ENCODE assay signal across 7 mouse cellular contexts in genomic region chr4:122960321-122961099, GRCm38 (mm10). TPM values are rescaled to one million over a fixed set of nuclear protein-coding genes. Genes with fewer than 3 reads are reported as not detected.
DNase-seq lines count a peak whose midpoint lies in the region; ATAC-seq and TF ChIP-seq lines count a peak whose summit lies in the region.

No protein-coding gene starts in this region.

- no peak overlapping the region for H3K9ac ChIP-seq in lung, postnatal 0 days (replicated peaks; ENCODE audit: low read depth)

- no peak for TF ChIP-seq CTCF in lung, postnatal 0 days (IDR thresholded peaks at IDR 0.05)
- TF ChIP-seq CTCF in small intestine, adult 2 months (IDR thresholded peaks at IDR 0.05; ENCODE audit: extremely low read depth, insufficient read length, insufficient replicate concordance, low read depth, low read length): no peak

- H3K4me2 ChIP-seq in lung, postnatal 0 days (replicated peaks; ENCODE audit: low read depth, low read length): peak overlapping the region; percentile 66

- no peaks in the 10 kb centered on the region for H3K9me3 ChIP-seq in hindbrain, embryonic 10.5 days
- no peaks in the 10 kb centered on the region for H3K9me3 ChIP-seq in lung, postnatal 0 days (ENCODE audit: low read length)

- peaks cover 63% of the 10 kb centered on the region for H3K4me1 ChIP-seq in hindbrain, embryonic 10.5 days (replicated peaks)
- peaks cover 13% of the 10 kb centered on the region for H3K4me1 ChIP-seq in lung, postnatal 0 days (ENCODE audit: insufficient read depth, low read depth, low read length)
- peaks cover 28% of the 10 kb centered on the region for H3K4me1 ChIP-seq in small intestine, adult 2 months (ENCODE audit: control insufficient read depth, insufficient read depth, insufficient read length, low read length)

- peaks cover 37% of the 10 kb centered on the region for H3K36me3 ChIP-seq in hindbrain, embryonic 10.5 days
- H3K36me3 ChIP-seq in lung, postnatal 0 days (ENCODE audit: insufficient read depth, low read length): no peaks in the 10 kb centered on the region
- peaks cover 11% of the 10 kb centered on the region for H3K36me3 ChIP-seq in small intestine, adult 2 months (ENCODE audit: control insufficient read depth, insufficient read depth, low read length)

- peak overlapping the region; percentile 86 for H3K4me3 ChIP-seq in hindbrain, embryonic 10.5 days
- peak overlapping the region; percentile 36 for H3K4me3 ChIP-seq in lung, postnatal 0 days (ENCODE audit: low read depth, low read length)
- H3K4me3 ChIP-seq in small intestine, adult 2 months (ENCODE audit: low read depth, low read length): peak overlapping the region; percentile 74

- peak overlapping the region; percentile 94 for H3K27ac ChIP-seq in hindbrain, embryonic 10.5 days
- H3K27ac ChIP-seq in lung, postnatal 0 days (ENCODE audit: low read length): no peak overlapping the region
- H3K27ac ChIP-seq in small intestine, adult 2 months (ENCODE audit: insufficient read depth, low read depth, low read length): peak overlapping the region; percentile 26

- WGBS in hindbrain, embryonic 10.5 days: under 1% methylated on average over 43 of the region's 43 CpGs
- under 1% methylated on average over 42 of the region's 43 CpGs for WGBS in lung, postnatal 0 days
- under 1% methylated on average over 43 of the region's 43 CpGs for WGBS in small intestine, adult 2 months

- peak; percentile 20 to 28 for DNase-seq in right cerebral cortex, adult 2 months (ENCODE audit: low spot score in 2 of 2)
- no peak for DNase-seq in right cerebral cortex, postnatal 25 days
- peak; percentile 63 for DNase-seq in hindbrain, embryonic 10.5 days (ENCODE audit: low spot score)
- peak; percentile 45 for DNase-seq in lung, postnatal 0 days (ENCODE audit: low spot score)
- no peak for DNase-seq in adipocyte (ENCODE audit: low spot score)

- peaks cover 39% of the 10 kb centered on the region for H3K27me3 ChIP-seq in hindbrain, embryonic 10.5 days (ENCODE audit: insufficient read depth, poor library complexity, severe bottlenecking)
- peaks cover 52% of the 10 kb centered on the region for H3K27me3 ChIP-seq in lung, postnatal 0 days (replicated peaks; ENCODE audit: insufficient read depth, low read length)
- H3K27me3 ChIP-seq in small intestine, adult 2 months (ENCODE audit: control insufficient read depth, insufficient read depth, low read length): no peaks in the 10 kb centered on the region; the same call in 1 of the 2 replicates

- TF ChIP-seq EP300 in lung, postnatal 0 days (IDR thresholded peaks at IDR 0.05): no peak

- TF ChIP-seq POLR2A in small intestine, adult 2 months (IDR thresholded peaks at IDR 0.05; ENCODE audit: low read depth, low read length): no peak

- ATAC-seq in common myeloid progenitor, adult 5-6 weeks (replicated peaks; ENCODE audit: low read depth, poor library complexity, severe bottlenecking): peak; percentile 28
- peak; percentile 20 for ATAC-seq in lung, postnatal 0 days

RNA-seq across cellular contexts. Expression of gene Mfsd2a, which starts 0.5 kb away (rescaled TPM):
- not detected in 2 replicates for total RNA-seq in common myeloid progenitor, adult 5-6 weeks (2017)
- polyA plus RNA-seq in hindbrain, embryonic 10.5 days (2016; fragmentation: Nextera tagmentation; extraction: Ambion mirVana): 26.8 and 28.9 TPM in 2 replicates
- 0.38 and 1.2 TPM in 2 replicates for polyA plus RNA-seq in lung, postnatal 0 days (2015; fragmentation: Nextera tagmentation; extraction: Ambion mirVana)
- polyA plus RNA-seq in small intestine, adult 2 months (2012; rRNA removed): 23.8 and 28.0 TPM in 2 replicates

RNA-seq across cellular contexts. Expression of gene Mycl, which starts 34.9 kb away (rescaled TPM):
- total RNA-seq in common myeloid progenitor, adult 5-6 weeks (2017): 1.5 and 3.7 TPM in 2 replicates
- 74.1 and 82.3 TPM in 2 replicates for polyA plus RNA-seq in hindbrain, embryonic 10.5 days (2016; fragmentation: Nextera tagmentation; extraction: Ambion mirVana)
- polyA plus RNA-seq in lung, postnatal 0 days (2015; fragmentation: Nextera tagmentation; extraction: Ambion mirVana): 6.0 and 8.1 TPM in 2 replicates
- 3.0 and 7.1 TPM in 2 replicates for polyA plus RNA-seq in small intestine, adult 2 months (2012; rRNA removed)

RNA-seq across cellular contexts. Expression of gene Trit1, which starts 55.9 kb away (rescaled TPM):
- total RNA-seq in common myeloid progenitor, adult 5-6 weeks (2017): 26.4 and 39.4 TPM in 2 replicates
- 22.7 and 25.0 TPM in 2 replicates for polyA plus RNA-seq in hindbrain, embryonic 10.5 days (2016; fragmentation: Nextera tagmentation; extraction: Ambion mirVana)
- polyA plus RNA-seq in lung, postnatal 0 days (2015; fragmentation: Nextera tagmentation; extraction: Ambion mirVana): 10.7 and 11.1 TPM in 2 replicates
- polyA plus RNA-seq in small intestine, adult 2 months (2012; rRNA removed): 2.5 and 2.7 TPM in 2 replicates

Comparison
In these comparisons a context has a peak if more than half of its experiments do, and no peak if none do; other contexts are left out.
1. DNase-seq: peak in right cerebral cortex, adult 2 months (2 of 2), hindbrain, embryonic 10.5 days (single experiment) and lung, postnatal 0 days (single experiment); none in right cerebral cortex, postnatal 25 days (single experiment) and adipocyte (single experiment).
2. H3K4me3 ChIP-seq: peak in every context shown above with its lines; median percentile 86 in hindbrain, embryonic 10.5 days; 74 in small intestine, adult 2 months; 36 in lung, postnatal 0 days.
3. RNA of gene Mfsd2a, which starts 0.5 kb away (polyA plus RNA-seq): 26.8 to 28.9 TPM in hindbrain, embryonic 10.5 days and 23.8 to 28.0 TPM in small intestine, adult 2 months; 0.38 to 1.2 TPM in lung, postnatal 0 days; every median in the first group is over 10 times any median in the second.